Mouse (Mus musculus) natural killer cell, adult 2 months (primary cell): ENCODE measurements around the gene Frmd4a.

Source experiments
- DNase-seq, 2 experiments: peaks; one replicate each; pipeline ENCODE4 v3.0.0; 2022; ENCODE audit warnings: low spot score in 2 of 2

The Frmd4a gene

DNA sequence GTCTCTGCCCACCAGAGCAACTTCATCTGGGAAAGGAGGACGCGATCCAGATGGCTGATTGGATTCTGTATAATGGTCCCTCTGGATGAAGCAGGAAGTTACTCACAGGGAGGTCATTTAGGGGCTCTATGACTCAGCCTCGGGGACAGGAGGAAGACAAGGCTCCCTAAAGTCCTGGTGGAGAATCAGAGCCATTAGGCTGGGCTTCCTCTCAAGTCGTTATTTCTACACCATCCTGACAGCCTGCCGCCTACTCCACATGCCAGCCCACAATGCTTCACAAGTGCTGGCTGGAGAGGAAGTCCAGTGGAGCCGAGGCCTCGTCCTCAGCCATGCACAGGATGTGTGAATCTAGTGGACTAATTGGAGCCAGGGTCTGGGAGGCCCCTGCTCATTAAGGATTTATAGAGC lies 537.7 kb downstream of the Frmd4a start:
- DNase-seq: no peak

GRCm38 (mm10) chr2:4556188-4556587 lies 538.7 kb downstream of the Frmd4a start:
- no peak for DNase-seq

GRCm38 (mm10) chr2:4557028-4557427 lies 539.5 kb downstream of the Frmd4a start:
- DNase-seq: no peak

DNA sequence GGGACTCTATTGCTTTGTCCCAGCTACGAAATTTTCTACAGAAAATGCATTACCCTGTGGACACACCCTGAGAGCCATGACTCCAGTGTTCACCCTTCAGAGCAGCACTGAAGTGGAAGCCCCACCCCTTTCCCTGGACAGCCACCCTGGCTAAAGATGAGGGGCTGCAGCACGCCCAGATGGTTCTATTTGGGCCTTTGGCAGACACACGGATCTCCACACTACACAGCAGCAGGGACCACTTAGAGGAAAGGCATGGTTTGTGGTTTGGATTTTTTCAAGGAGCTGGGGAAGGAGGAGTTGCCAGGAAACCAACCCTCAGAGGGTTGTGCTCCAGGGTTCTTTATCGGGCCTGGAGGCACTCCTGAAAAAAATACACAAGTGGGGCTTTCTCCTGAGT lies 539.9 kb downstream of the Frmd4a start:
- no peak for DNase-seq

GRCm38 (mm10) chr2:4558651-4559203 lies 541.2 kb downstream of the Frmd4a start:
- no peak for DNase-seq

DNA sequence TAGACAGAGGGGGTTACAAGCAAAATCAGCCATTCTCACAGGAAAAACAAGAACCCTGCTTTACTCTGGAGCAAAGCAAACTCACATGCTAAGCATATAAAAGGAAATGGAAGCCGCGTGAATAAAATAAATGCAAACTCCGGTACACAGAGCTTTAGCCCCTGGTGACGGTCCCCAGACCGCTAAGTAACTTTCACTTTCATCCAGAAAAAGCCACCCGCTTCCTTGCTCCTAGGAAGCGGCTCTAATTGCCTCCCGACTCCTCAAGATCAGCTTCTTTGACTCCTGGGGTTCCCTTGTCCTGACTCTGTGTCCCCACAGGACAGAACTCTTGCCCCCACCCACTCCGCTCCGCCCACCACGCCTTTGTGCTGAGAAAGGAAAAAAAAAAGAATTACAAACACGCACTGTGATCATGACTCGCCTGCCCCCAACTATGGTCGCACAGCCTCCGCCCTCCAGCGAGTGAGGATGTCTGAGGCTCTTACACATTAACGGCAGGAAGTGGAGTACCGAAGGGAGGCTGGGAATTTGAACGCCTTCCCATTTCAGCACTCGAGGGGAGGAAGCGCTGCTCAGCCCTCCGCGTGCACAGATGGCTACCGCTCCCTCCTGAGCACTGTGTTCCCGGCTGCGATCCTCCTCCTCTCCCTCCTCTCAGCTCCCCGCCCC lies 541.8 kb downstream of the Frmd4a start:
- peak; percentile 21 to 27 for DNase-seq

DNA sequence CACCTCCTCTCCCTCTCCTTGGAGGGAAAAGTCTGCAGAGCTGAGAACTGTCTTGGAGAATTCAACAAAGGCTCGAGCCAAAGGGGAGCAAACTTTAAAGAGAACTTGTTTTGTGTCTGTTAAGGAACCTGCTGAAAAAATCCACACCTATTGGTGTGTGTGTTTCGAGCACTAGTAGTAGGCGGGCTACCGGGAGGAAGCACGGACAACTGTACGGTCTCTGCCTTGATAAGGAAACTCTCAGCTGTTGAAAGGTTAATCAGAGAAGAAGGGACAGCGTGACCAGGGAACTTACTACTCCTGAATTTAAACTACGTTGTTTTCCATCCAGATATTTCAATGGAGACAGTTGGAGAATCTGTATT lies 542.3 kb downstream of the Frmd4a start:
- DNase-seq: no peak

DNA sequence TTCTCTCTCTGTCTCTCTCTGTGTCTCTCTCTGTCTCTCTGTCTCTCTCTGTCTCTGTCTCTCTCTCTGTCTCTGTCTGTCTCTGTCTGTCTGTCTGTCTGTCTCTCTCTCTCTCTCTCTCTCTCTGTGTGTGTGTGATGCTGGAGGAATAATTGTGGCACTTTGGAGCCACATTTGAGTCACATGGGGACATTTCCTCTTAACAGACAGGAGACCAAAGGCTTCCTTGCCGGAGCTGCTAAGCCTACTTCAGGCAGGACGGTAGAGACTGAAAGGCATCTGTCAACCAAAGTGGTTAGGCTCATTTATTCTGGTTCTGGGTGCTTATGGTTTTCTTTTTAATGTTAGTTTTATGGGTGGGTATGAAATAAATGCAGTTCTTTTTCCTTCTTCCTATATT lies 543.0 kb downstream of the Frmd4a start:
- peak in 1 of 2 experiments; percentile 17 for DNase-seq

DNA sequence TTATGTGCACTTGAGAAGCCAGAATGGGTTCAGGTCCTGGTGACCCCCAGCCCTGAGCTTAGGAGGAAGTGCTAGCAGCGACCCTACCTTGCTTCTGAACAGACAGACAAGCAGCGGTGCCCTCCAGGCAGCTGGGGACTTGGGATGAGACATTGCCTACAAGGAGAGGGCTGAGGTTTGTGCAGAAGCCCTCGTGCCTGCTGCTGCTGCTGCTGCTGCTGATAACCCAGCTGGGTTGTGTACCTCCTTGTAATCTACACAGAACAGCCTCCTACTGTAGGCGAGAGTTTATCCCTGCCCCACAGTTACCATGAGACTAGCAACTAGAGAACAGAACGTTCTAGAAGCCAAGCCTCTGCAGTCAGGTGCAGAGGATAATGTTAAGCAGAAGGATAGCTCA lies 543.7 kb downstream of the Frmd4a start:
- DNase-seq: no peak

DNA sequence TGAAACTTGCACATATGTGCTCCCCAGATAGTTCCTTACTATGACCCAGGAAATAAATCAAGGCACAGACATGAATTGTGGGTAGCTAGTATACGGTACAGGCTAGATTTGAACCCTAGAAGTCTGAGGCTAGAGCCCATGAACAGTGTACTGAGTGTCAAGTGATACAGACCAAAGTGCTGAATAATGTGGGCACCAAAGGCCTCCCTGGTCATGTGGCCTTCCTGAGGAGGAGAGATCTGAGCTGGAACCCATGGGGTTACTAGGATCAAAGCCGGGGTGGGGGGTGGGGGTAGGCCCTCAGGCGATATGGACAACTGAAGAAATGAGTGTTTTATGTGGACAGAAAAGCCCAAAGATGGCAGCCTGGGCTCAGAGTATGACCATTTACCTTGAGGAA lies 544.9 kb downstream of the Frmd4a start:
- no peak for DNase-seq

- no peak for DNase-seq
Measured at GRCm38 (mm10) chr2:4562826-4563225, 545.3 kb downstream of the Frmd4a start.

- DNase-seq: no peak
Measured at GRCm38 (mm10) chr2:4563322-4563721, 545.8 kb downstream of the Frmd4a start.

DNA sequence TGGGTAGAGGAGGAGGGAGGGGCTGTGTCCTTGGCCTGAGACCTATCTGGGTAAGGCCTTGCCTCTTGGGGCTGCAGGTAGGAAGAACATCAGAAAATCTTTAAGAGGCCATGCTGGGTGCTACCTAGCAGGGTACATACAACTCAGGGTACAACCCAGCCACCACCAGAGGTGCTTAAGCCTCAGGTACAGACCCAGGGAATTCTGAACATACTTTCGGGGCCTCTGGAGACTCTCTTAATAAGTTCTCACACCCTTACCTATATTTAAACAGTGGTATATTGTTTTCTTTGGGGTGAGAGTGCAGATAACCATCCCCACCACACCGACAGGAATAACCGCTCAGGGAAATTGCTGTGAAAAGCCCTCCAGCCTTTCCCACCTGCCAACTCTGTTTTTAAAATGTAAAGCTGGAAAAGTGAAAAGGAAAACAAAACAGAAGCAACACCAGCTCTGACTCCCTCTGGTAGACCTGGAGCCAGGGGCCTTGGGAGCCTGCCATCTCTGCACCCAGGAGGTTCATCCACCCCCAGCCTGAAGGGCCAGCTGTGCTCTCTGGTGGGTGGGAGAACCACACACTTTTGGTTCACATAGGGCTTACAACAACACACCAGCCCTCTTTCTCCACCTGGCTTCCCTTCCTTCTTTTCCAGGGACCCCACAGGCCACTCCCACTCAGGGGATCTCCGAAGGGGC lies 548.9 kb downstream of the Frmd4a start:
- no peak for DNase-seq

GRCm38 (mm10) chr2:4566956-4567680 lies 549.6 kb downstream of the Frmd4a start:
- DNase-seq: peak; percentile 62 to 82

DNA sequence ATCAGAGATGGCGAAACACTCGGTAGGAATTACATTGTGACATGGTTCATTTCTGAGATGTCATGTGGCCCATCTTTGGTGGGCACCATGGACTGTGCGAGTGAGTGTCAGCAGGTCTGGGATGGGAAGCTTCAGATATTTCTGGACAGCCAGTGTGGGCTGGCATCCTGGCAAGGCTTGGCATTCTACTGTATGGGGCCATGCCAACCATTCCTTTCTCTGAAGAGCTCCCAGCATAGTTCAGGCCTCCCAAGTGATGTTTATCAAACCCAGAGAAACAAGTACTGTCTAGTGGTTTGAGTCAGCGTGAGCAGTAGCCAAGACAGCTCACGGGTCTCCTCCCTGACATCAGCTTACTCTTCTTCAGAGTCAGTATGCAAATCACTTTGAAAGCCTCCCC lies 551.5 kb downstream of the Frmd4a start:
- no peak for DNase-seq

DNA sequence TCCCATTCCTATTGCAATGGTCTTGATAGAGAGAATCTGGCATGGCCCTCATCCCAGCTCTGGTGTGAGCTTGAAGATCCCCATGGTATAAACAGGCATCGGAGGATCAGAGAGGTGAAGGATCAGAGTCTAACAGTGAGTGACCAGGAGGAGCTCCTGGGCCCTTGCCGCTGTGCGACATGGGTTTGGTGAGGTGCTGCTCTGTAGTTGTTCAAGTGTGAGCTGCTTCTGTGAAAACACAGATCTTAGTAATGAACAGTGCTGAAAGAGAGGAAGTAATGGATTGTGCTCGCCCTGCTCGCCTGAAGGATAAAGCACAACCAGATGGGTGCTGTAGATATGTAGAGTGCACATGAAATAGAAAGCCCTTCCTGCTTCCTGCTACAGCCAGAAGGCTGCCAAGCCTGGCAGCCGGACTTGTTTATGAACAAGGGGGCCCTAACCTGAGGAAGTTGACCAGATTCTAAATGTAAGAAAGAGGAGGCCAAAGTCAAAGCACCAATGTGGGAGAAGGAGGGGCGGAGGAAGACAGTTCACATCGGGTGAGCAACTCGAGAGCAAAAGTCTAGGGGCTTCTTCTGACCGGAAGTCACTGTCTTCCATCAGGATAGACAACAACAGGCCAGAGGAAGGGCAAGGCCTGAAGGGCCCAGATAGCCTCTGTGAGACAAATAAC lies 552.8 kb downstream of the Frmd4a start:
- DNase-seq: peak in 1 of 2 experiments; percentile 30

- DNase-seq: no peak
Measured at GRCm38 (mm10) chr2:4572498-4573263, 555.2 kb downstream of the Frmd4a start.

GRCm38 (mm10) chr2:4573386-4573785 lies 555.9 kb downstream of the Frmd4a start:
- DNase-seq: no peak

GRCm38 (mm10) chr2:4574251-4574650 lies 556.7 kb downstream of the Frmd4a start:
- DNase-seq: no peak

DNA sequence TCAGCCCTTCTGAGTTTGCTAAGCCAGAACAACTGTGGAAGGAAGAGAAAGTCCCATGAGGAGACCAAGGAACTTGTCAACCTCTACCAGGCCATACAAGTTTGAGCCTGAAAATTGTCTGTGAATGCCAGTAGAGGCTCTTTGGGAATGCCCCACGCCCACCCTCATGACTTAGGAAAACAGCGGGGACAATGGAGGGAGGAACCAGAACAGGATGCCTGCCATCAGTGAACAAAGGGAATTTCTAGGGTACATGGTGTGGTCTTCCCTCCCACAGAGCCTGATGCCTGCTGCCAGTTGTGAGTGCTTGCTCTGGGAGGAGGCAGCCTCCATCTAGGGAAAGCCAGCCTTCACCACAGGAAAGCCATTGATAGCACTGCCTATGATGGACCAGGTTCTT lies 557.6 kb downstream of the Frmd4a start:
- DNase-seq: no peak

DNA sequence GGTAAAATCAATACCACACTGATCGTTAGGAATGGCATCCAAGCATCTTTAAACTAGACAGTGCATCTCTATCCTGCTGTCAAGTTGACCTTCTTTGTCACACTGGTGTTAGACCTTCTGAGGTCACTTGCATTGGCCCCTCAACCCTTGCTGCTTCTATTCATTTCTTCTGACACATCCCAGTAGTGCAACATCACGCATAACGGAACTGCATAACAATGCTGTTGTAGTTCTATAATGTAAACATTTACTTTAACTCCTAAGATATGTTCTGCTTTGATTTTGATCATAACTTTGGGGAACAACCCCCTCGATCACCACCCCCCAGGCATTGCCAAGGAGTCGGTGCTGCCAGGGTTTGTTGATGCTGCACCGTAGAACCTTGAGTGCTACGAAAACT lies 558.5 kb downstream of the Frmd4a start:
- DNase-seq: no peak
